Mouse (Mus musculus) neural tube, embryonic 14.5 days (tissue): ENCODE data around the gene Sugt1. TPM values are rescaled to one million over a fixed set of nuclear protein-coding genes. Genes with fewer than 3 reads are reported as not detected.

ENCODE experiments used
- ATAC-seq: fragments of 200-750 bp; cut with Nextera tagmentation; 2 replicates; pipeline ENCODE4 v1.8.0; 2017; ENCODE audit warnings: low read depth, mild to moderate bottlenecking, moderate TSS enrichment, moderate library complexity
- H3K27ac ChIP-seq: fragments of 300-500 bp; sonication (generic); 2 replicates; pipeline ENCODE4 v1.5.1; 2014; ENCODE audit warnings: low read depth, mild to moderate bottlenecking, control low read depth, low read length, moderate library complexity, mixed read lengths
- H3K27me3 ChIP-seq: fragments of 300-500 bp; sonication (generic); 2 replicates; pipeline ENCODE4 v1.6.1; 2014; ENCODE audit warnings: low read length; ENCODE audit not compliant: control insufficient read depth, insufficient read depth
- H3K36me3 ChIP-seq: fragments of 300-500 bp; sonication (generic); 2 replicates; pipeline ENCODE4 v1.6.1; 2014; ENCODE audit warnings: low read length, mixed read lengths; ENCODE audit not compliant: control insufficient read depth, insufficient read depth
- H3K4me1 ChIP-seq: fragments of 300-500 bp; sonication (generic); 2 replicates; pipeline ENCODE4 v1.6.1; 2014; ENCODE audit warnings: low read length; ENCODE audit not compliant: control insufficient read depth, insufficient read depth
- H3K4me2 ChIP-seq: fragments of 300-500 bp; sonication (generic); 2 replicates; pipeline ENCODE4 v1.6.1; 2014; ENCODE audit warnings: mild to moderate bottlenecking, low read depth, low read length, control low read depth
- H3K4me3 ChIP-seq: fragments of 300-500 bp; sonication (generic); 2 replicates; pipeline ENCODE4 v1.5.1; 2014; ENCODE audit warnings: low read depth, low read length, control low read depth, mixed read lengths
- H3K9ac ChIP-seq: fragments of 300-500 bp; sonication (generic); replicated peaks from 2 replicates; pipeline ENCODE4 v1.6.1; 2014; ENCODE audit warnings: low read depth, mild to moderate bottlenecking, control low read depth, low read length, mixed read lengths
- H3K9me3 ChIP-seq: fragments of 300-500 bp; sonication (generic); 2 replicates; pipeline ENCODE4 v1.6.1; 2016; ENCODE audit warnings: low read length; ENCODE audit not compliant: control insufficient read depth
- WGBS: fragments of 180-500 bp; shearing (Covaris S2); extraction: QIAGEN DNeasy Blood & Tissue Kit; methylation state at CpG from one replicate; pipeline ENCODE4 v1.1.7; 2014; 5-methylcytosine and 5-hydroxymethylcytosine counted together
- polyA plus RNA-seq: library from polyadenylated mRNA; unstranded; fragments of >200 nt; fragmentation: Nextera tagmentation; extraction: Ambion mirVana; gene quantifications from 2 replicates; pipeline ENCODE4 v1.2.1, GENCODE M21; 2014

Sugt1 gene
- polyA plus RNA-seq, 1 experiment from 2014 or later: 91.7 TPM

DNA sequence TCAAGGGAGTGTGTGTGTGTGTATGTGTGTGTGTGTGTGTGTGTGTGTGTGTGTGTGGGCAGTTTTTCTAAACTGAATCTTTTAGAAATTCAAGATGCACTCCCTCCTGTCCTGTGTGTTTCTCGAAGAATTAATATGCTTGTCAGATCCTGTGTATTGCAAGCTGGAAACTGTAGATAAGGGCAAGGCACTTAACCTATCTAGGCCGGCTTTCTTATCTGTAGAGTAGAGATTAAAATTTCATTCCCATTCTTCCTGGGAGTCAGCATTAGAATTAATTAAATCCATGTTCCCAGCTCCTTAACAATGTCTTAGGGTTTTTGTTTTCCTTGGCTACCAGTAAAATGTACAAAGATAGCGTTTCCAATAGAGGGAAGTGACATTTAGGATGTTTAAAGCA, 33.7 kb downstream of the Sugt1 start:
- WGBS: 77% methylated on average over 3 of the region's 3 CpGs
- Histone ChIP-seq H3K4me1 (no peaks in the 10 kb centered on the region), H3K4me3 (no peak overlapping the region), H3K27me3 (no peaks in the 10 kb centered on the region), H3K4me2 (no peak overlapping the region), H3K9me3 (no peaks in the 10 kb centered on the region), H3K27ac (no peak overlapping the region), H3K9ac (no peak overlapping the region), H3K36me3 (peaks cover 28% of the 10 kb centered on the region)
- ATAC-seq: no peak

DNA sequence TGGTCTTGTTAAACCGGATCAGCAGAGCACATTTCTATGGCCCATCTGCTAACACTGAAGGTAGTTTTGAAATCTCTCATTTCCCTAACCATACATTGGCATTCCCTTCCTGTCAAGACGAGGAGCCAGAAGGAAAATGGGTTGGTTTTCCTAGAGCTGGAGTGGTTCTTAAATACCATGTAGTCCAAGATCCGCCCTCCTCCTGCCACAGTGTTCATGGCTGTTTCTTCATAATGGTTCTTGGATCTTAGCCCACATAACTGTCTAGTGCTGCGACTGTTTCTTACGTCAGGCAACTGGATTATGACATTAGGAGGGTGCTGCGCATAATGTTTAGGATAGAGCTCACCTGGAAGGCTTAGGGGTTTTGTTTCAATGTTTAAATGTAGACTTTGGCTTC, 44.8 kb downstream of the Sugt1 start:
- H3K9me3 ChIP-seq: no peaks in the 10 kb centered on the region
- peaks cover 8% of the 10 kb centered on the region for H3K36me3 ChIP-seq

DNA sequence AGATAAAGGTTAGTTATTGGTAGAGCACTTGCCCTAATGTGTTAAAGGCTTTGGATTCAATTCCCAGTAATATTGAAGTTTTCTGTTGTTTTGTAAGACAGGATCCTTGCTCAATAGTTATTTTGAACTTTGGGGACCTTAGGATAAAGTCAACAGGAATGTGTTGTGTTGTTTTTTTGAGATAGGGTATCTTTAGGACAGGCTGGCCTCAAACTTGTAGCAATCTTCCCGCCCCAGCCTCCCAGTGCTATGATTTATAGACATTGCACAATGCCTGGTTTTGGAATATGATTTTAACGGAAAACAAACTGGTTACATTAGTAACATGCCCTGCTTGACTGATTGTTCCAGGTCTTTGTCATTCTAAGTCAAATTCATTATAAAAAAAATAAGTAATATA, 45.7 kb downstream of the Sugt1 start:
- 93% methylated on average over 2 of the region's 2 CpGs for WGBS
- peaks cover under 1% of the 10 kb centered on the region; the same call in 1 of the 2 replicates for H3K36me3 ChIP-seq

More for the DNA sequence above, 44.8 kb downstream of the Sugt1 start:
- Histone ChIP-seq H3K9ac (no peak overlapping the region), H3K4me1 (no peaks in the 10 kb centered on the region), H3K27ac (no peak overlapping the region), H3K4me3 (no peak overlapping the region), H3K27me3 (no peaks in the 10 kb centered on the region), H3K4me2 (no peak overlapping the region)
- 89% methylated on average over 6 of the region's 6 CpGs for WGBS
- ATAC-seq: no peak

DNA sequence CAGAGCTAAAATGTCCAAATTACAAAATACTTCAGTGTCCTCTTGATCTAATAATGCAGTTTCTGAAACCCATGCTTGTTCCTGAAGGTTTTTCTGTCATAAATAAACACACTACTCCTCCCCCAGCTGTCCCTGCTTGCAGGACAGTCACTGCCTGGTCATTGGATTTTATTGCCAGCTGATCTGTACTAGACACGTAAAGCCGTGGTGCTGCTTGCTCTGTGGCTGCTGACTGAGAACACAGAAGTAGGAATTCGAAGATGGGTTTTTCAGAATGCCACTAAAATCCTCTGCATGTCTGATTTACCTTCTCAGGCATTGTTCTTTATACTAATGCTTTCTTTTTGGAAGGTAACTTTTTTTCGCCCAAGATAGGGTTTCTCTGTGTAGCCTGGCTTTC, 49.3 kb downstream of the Sugt1 start:
- no peak for ATAC-seq
- WGBS: 54% methylated on average over 4 of the region's 4 CpGs
- H3K36me3 ChIP-seq: no peaks in the 10 kb centered on the region
- H3K9me3 ChIP-seq: no peaks in the 10 kb centered on the region
- H3K4me3 ChIP-seq: no peak overlapping the region
- no peaks in the 10 kb centered on the region for H3K27me3 ChIP-seq
- no peak overlapping the region for H3K4me2 ChIP-seq
- H3K9ac ChIP-seq: no peak overlapping the region
- no peak overlapping the region for H3K27ac ChIP-seq
- no peaks in the 10 kb centered on the region for H3K4me1 ChIP-seq

More for the DNA sequence above, 45.7 kb downstream of the Sugt1 start:
- no peaks in the 10 kb centered on the region for H3K27me3 ChIP-seq
- no peaks in the 10 kb centered on the region for H3K4me1 ChIP-seq
- H3K9me3 ChIP-seq: no peaks in the 10 kb centered on the region
- ATAC-seq: no peak
- no peak overlapping the region for H3K4me3 ChIP-seq
- no peak overlapping the region for H3K27ac ChIP-seq
- no peak overlapping the region for H3K4me2 ChIP-seq
- no peak overlapping the region for H3K9ac ChIP-seq

DNA sequence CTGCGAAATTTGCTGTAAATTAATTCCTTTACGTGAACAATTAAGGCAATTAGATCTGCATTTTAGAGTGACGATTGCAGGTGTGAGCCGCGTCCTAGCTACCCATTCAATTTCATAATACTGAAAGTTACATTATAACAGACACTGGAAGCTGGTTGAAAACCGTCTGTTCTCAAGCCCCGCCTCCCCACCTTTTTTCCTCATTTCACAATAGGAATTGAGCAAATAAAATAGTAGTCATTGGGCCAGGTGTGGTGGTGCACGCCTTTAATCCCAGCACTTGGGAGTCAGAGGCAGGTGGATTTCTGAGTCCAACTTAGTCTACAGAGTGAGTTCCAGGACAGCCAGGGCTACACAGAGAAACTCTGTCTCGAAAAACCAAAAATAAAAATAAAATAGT, 54.6 kb downstream of the Sugt1 start:
- 85% methylated on average over 9 of the region's 9 CpGs for WGBS
- H3K27ac ChIP-seq: no peak overlapping the region

DNA sequence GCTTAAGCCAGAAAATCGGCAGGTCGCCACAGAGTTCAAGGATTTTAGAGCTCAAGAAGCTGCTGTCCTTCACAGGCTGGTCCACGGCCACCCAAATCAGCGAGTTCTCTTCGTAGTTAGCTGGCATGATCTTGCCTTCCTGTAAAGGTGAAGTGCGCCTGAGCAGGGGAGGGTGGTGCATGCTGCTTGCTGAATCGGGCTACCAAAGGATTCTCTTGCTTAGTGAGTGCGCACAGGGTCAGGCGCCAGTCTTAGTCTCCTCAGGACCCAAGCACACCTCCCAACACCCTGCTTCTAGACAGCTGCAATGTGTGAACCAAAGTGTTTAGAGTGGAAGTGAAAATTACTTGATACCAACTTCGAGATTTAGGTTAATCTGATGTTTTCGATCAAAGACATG, 57.9 kb downstream of the Sugt1 start:
- Histone ChIP-seq H3K9ac (no peak overlapping the region), H3K4me1 (no peaks in the 10 kb centered on the region), H3K4me2 (no peak overlapping the region), H3K27ac (no peak overlapping the region), H3K36me3 (no peaks in the 10 kb centered on the region), H3K27me3 (no peaks in the 10 kb centered on the region), H3K9me3 (no peaks in the 10 kb centered on the region), H3K4me3 (no peak overlapping the region)
- WGBS: 35% methylated on average over 11 of the region's 11 CpGs
- no peak for ATAC-seq

More for the DNA sequence above, 54.6 kb downstream of the Sugt1 start:
- H3K4me1 ChIP-seq: no peaks in the 10 kb centered on the region
- no peak overlapping the region for H3K4me3 ChIP-seq
- no peak overlapping the region for H3K4me2 ChIP-seq
- no peaks in the 10 kb centered on the region for H3K27me3 ChIP-seq
- no peaks in the 10 kb centered on the region for H3K36me3 ChIP-seq
- no peak overlapping the region for H3K9ac ChIP-seq
- H3K9me3 ChIP-seq: no peaks in the 10 kb centered on the region
- ATAC-seq: no peak

DNA sequence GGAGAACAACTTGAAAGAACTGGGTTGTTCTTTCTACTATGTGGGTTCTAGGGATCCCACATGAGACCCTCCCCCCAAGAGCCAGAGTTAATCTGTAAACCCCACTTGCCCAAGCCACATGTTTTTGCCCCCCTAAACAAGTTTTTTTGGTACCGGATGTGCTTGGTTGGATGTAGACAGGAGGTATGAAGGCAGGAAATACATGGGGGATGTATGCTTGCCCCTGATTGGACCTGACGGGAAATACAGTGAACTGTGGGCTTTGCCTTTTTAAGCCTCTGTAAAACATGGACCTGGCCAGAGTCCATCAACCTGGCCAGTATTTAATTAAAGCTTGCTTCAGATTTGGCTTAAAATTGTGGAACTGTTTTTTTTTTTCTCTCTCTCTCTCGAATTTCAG, 62.2 kb downstream of the Sugt1 start:
- Histone ChIP-seq H3K4me1 (no peaks in the 10 kb centered on the region), H3K4me3 (no peak overlapping the region), H3K4me2 (no peak overlapping the region), H3K27ac (no peak overlapping the region), H3K9ac (no peak overlapping the region), H3K36me3 (no peaks in the 10 kb centered on the region), H3K9me3 (no peaks in the 10 kb centered on the region), H3K27me3 (no peaks in the 10 kb centered on the region)
- 75% methylated on average over 3 of the region's 3 CpGs for WGBS
- ATAC-seq: no peak

DNA sequence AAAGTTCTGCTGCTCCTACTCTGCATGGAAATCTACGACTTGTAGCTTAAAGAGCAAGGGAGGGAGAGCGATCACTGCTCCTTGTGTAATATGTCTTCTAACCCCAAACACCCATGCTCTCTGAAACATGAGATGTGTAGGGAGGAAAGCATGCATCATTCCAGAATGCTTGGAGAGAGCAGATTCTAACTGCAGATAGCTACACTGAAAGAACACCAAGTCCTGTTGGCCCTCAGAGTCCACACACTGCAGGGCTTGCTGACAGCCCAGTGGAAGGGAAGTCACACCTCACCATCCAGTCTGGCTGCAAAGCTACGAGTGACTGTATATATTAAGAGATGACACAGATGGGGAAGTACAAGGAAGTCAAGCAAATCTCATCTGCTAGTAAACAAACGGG, 65.2 kb downstream of the Sugt1 start:
- Histone ChIP-seq H3K4me3 (no peak overlapping the region), H3K9me3 (no peaks in the 10 kb centered on the region), H3K36me3 (no peaks in the 10 kb centered on the region), H3K27me3 (no peaks in the 10 kb centered on the region), H3K27ac (no peak overlapping the region), H3K9ac (no peak overlapping the region), H3K4me1 (no peaks in the 10 kb centered on the region), H3K4me2 (no peak overlapping the region)
- ATAC-seq: no peak
- WGBS: 80% methylated on average over 4 of the region's 4 CpGs

DNA sequence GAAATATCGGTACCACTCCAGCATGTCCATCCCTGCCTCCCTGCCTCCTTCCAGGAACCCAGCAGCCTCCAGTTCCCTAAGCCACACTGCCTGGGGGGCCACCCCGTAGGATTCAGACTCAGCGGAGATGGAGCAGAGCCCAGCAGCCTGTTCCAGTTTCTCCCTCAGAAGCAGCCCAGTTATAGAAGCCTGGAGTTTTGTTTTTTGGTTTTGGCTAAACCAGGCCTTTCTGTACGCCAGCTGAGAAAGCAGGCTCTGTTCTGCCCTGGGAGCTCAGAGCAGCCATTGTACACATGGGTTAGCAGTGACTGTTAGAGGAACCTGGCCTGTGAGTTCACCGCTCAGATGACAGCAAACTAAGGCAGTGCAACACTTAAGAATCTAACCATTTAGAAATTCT, 70.8 kb downstream of the Sugt1 start:
- peak overlapping the region; percentile 7 for H3K27ac ChIP-seq
- peak; percentile 3; the same call in 1 of the 2 replicates for ATAC-seq

More for the DNA sequence above, 70.8 kb downstream of the Sugt1 start:
- Histone ChIP-seq H3K4me3 (no peak overlapping the region), H3K9me3 (no peaks in the 10 kb centered on the region), H3K4me1 (peaks cover 20% of the 10 kb centered on the region), H3K36me3 (no peaks in the 10 kb centered on the region), H3K9ac (no peak overlapping the region), H3K27me3 (no peaks in the 10 kb centered on the region), H3K4me2 (no peak overlapping the region)
- WGBS: 56% methylated on average over 5 of the region's 5 CpGs
